Mouse (Mus musculus) kidney, postnatal 4 days (tissue): ENCODE results near the gene Znrf2.
"Not testable (repeated sequence)": the region's sequence is repeated elsewhere in the genome, so short reads cannot be mapped to it uniquely, and the experiment has no call there.

Source experiments
- DNase-seq, 2 experiments: peaks; one replicate each; pipeline ENCODE4 v3.0.0; 2021; ENCODE audit warnings: mixed read lengths in 2 of 2

The Znrf2 gene

DNA sequence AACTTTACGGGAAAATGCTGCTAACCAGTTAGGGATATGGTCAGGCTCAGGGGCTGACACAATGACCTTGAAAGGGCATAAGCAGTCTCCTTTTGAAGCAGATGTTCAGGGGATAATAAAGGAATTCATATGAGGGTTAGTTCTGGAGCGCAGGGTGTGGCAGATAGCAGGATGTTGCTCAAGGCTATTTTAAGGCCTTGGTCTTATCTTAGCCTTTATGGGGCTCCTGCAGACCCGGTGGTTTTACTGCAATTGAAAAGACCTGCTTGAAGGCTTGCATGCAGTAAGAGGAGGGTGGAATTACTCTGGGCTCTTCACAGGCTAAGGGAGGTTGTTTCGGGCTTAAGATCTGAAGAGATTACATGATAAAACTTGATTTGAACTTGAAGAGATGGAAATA is 35.1 kb downstream of the Znrf2 start:
- DNase-seq: no peak

DNA sequence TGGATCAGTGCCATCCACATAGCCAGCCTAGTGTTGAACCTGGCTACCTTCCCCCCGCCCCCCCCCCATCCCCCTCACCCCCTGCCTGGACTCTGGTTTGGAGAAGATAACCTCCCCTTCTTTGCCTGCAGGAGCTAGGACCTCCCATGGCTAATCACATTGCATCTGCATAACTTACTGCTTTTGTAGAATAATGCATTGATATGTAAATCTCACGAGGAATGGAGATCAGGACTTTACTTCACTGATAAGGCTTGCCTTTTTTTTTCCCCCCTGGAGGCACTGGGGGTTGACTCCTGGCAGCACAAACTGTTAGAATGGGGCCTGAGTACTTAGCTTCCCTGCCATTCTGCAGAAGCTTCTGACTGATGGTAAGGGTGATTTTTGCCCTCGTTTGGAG is 36.0 kb downstream of the Znrf2 start:
- no peak for DNase-seq

DNA sequence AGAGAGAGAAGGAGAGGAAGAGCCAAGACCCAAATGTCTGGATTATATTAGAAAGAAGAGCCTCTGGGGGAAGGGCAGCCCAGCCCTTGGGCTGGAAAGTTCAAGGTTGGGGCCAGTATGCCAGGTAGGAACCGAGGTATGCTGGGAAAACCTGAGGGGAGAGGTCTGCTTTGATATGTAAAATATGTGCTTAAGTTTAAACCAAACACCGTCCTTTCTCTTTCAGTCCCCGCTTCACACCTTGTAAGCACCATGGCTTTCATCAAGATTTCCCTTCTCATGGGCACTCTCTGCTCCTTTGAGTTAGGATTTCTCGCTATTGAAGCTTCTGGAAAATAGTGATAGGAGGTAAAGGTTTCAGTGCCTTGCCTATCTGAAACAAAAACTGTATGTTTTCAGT is 38.1 kb downstream of the Znrf2 start:
- DNase-seq: no peak

DNA sequence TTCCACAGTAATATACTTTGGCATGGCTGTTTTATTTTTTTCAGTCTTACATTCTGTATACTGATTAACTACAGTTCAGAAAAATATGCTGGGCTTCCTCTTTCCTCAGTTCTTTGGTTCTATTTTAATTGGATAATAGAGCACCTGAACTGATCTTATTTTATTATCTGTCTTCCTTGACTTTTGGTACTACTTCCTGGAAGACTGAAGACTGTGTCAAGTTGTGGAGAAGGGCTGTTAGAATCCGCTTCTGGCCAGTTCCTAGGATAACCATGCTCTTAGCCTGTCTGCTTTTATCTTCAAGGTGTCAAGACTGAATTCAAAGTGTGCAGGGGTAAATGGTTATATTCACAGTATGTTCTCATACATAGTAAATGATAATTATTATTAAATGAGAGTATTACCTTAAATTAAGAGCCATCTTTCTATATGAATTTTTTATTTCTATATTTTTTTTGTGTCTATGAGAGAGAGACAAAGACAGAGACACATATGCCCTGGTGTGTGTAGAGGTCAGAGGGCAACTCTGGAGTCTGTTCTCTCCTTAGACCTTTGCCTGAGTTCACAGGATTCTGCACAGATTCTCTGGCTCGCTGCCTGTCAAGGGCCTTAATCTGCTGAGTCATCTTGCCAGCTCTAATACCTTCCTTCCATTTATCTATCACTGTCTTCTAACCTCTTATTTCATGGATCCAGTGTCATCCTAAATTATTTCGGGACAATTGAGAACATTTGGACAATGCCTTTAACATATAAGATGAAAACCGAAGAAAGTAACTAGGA is 39.3 kb downstream of the Znrf2 start:
- DNase-seq: peak in 1 of 2 experiments; percentile 33

GRCm38 (mm10) chr6:54859159-54859558 is 42.4 kb downstream of the Znrf2 start:
- DNase-seq: not testable (repeated sequence)

GRCm38 (mm10) chr6:54860180-54860579 is 43.5 kb downstream of the Znrf2 start:
- DNase-seq: no peak

DNA sequence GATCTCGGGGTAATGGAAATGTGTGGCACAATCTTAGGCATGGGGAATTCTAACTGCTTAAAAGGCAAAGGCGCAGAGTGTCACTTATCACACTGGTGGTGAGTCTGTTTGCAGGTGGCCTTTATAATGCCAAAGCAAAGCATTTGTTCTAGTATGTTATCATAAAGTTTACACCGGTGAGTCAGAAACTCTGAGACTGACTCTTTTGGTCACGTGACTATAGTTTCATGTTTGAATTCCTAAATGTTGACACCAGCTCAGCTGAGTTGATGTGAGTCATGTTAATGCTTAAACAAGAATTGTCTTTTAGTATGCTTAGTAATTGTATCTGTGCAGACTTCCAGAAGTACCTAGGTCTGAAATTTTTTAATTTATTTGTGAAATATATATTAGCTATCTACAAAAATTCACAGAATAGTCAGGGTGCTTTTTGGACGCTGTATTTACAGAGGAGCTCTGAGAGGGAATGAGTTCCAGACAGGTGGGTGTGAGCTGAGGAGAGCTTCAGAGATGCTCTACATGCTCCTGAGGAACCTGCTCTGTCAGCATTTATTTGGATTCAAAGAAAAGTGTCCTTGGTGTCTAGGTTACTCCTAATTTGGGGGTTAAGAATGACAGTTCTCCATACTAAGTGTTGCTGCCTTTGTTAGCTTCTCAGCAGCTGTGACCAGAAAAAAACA is 50.2 kb downstream of the Znrf2 start:
- no peak for DNase-seq

DNA sequence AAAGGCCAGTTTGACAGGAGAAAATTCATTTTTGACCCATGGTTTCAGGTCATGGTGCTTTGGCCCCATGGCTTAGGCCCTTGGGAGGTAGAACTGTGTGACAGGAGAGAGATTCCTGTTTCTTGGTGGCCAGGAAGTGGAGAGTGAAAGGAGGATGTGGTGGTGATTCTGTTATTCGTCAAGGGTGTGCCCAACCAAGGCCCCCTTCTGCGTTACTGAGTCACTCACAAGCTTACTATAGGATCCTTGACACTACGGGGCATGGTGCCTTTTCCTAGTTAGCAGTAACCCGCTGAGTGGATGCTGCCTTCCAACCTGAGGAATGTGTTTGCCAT is 50.7 kb downstream of the Znrf2 start:
- DNase-seq: no peak

- DNase-seq: peak; percentile 22 to 32
These were observed 56.3 kb downstream of the Znrf2 start for GRCm38 (mm10) chr6:54873029-54873428.

DNA sequence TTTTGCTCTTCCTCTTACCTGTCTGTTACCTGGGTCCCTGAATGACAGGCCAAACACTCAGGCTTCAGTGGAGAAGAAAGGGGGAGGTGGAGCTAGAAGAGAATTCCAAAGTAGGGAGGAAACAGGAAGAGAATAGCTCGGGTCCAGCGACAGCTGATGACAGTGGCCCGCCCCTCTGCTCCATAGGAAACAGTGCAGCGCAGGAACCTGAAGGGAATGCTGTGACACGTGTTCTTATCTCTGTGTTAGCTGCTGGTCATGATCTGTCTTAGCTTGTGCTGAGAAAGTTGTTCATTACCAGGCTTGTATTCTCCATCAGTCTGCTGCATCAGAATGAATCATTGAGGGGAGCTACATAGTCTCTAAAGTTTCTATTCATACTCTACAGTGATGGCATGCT is 60.1 kb downstream of the Znrf2 start:
- DNase-seq: peak in 1 of 2 experiments; percentile 18

- no peak for DNase-seq
These were observed 60.9 kb downstream of the Znrf2 start for GRCm38 (mm10) chr6:54877651-54878050.

DNA sequence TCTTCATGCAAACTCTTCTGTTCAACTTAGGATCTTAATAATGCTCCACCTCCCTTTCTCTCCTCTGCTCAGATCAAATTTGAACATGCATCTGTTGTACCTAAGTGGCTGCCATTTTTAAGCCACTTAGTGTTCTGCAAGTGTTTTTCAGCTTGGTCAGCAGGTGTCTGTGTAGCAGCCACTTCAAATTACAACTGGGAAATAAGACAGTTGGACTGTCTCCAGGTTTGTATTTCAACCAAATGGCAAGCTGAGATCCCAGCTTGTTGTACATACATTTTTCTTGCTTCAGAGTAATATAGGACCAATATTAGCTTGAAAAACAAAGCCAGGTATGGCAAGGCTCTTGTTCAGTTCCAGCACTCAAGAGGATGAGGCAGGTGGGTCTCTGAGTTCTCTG is 61.8 kb downstream of the Znrf2 start:
- DNase-seq: no peak

DNA sequence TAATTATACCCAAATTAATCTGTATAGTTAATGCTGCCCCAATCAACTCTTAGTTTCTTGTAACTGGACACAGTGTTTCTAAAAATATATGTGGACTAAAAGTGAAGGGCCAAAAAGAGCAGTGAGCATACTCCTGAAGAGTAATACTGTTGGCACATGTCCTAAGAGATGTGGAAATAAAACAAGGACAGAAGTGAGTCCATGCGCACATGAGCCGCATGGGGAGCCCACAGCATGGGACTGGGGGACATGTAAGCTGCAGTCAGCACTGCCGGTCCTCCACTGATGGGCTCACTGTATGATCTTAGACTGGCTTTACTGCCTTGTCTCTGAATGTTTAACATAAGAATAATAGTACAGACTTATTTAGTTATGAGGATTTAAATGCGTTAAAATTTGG is 63.4 kb downstream of the Znrf2 start:
- DNase-seq: no peak

GRCm38 (mm10) chr6:54883424-54883823 is 66.7 kb downstream of the Znrf2 start:
- no peak for DNase-seq

DNA sequence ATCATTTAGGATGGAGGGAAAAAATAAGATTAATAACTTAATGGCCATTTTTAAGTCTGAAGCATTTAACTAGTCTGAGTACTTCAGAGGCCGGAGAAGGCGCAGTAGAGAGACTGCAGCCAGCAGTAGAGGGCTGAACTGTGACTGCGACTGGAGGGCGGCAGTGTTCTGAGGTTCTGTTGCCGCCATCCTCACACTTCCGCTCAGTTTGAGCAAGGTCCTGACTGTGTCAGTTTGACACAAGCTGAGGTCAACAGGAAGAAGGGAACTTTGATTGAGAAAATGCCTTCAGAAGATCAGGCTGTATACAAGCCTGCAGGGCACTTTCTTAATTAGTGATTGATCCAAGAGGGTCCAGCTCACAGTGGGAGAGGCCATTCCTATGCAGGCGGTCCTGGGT is 69.5 kb downstream of the Znrf2 start:
- no peak for DNase-seq

DNA sequence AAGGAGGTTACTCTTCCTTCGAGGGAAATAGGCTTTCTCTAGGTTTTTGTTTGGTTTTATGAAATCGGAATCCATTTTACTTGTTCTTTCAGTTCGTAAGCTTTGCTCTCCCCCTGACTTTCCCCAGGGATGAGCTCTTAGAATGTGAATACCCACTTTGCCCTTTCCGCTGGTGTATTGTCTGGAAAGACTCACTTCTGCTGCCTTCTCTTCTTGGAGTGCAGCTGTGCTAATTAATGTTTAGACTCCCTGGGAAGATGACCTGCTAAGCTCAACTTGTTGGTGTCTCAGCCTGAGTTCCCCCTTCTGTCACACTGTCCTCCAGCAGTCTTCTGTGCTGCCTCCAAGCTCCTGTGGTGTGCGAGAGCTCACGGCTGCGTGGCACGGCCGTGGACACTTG is 73.5 kb downstream of the Znrf2 start:
- DNase-seq: no peak

- DNase-seq: no peak
These were observed 74.7 kb downstream of the Znrf2 start for GRCm38 (mm10) chr6:54891384-54891783.

DNA sequence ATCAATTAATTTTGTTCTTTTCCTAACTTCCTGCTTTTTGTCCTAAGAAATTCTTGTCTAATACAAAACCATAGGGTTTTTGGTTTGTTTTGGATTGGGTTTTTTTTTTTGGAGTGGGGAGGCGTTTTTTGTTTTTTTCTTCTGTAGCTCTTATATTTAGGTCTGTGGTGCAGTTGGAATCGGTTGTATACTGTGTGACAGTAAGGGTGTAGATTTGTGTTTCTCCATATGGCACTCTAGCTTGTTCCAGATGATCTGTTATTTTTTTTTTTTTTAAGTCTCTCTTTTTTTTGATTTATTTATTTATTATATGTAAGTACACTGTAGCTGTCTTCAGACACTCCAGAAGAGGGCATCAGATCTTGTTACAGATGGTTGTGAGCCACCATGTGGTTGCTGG is 83.5 kb downstream of the Znrf2 start:
- DNase-seq: no peak

DNA sequence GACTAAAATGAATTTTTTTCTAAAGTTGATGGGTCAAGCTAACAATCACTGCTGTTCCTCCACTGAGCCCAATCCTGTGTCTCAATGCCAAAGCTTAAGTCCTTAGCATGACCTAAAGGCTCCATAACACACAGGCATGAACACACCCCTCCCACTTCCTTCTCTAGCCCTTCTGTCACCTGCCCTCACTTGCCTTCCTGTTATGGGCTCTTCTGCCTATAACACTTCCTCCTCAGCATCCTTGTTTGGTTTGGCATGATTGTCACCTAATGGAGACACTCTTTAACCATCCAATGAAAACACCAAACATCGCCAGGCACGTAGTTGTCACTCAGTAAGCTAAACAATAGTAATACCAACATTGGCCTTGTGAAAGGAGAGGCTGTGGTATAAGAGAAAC is 85.8 kb downstream of the Znrf2 start:
- DNase-seq: no peak

- DNase-seq: peak in 1 of 2 experiments; percentile 16
These were observed 89.6 kb downstream of the Znrf2 start for GRCm38 (mm10) chr6:54906053-54907040.

DNA sequence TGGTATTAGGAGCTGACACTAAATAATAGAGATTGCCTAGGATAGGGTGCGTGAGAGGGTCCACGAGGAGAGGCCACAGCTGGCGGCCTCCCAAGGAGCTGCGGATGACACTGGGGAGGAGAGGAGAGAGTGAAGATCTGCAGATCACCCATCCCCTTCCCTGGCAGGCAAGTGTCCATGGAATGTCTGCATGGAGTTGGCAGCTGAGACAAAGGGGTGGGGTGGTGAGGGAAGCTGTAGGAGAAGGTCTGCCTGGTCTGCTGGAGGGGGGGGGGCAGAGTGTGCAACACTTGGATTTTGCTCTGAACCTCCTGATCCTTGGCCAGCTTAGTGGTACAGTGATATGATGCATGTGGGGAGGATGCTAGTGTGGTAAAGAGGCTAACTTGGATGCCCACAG is 98.3 kb downstream of the Znrf2 start:
- no peak for DNase-seq

GRCm38 (mm10) chr6:54916163-54916562 is 99.4 kb downstream of the Znrf2 start:
- no peak for DNase-seq

GRCm38 (mm10) chr6:54916941-54917340 is 100.2 kb downstream of the Znrf2 start:
- DNase-seq: no peak
